Mouse (Mus musculus) hindbrain, postnatal 0 days (tissue): ENCODE results near the gene Hist1h2aa. TPM values are rescaled to one million over a fixed set of nuclear protein-coding genes. Genes with fewer than 3 reads are reported as not detected.

Experiments used
- ATAC-seq: fragments of 200-750 bp; cut with Nextera tagmentation; 2 replicates; pipeline ENCODE4 v1.8.0; 2017; ENCODE audit warnings: mild to moderate bottlenecking, moderate TSS enrichment, moderate library complexity
- DNase-seq: peaks from one replicate; pipeline ENCODE4 v3.0.0-alpha.2; 2015; ENCODE audit warnings: low spot score
- H3K27ac ChIP-seq: fragments of 300-500 bp; sonication (generic); 2 replicates; pipeline ENCODE4 v1.5.1; 2014; ENCODE audit warnings: mild to moderate bottlenecking
- H3K27me3 ChIP-seq: fragments of 300-500 bp; sonication (generic); 2 replicates; pipeline ENCODE4 v1.6.1; 2014; ENCODE audit warnings: low read length, mixed read lengths; ENCODE audit not compliant: insufficient read depth
- H3K36me3 ChIP-seq: fragments of 300-500 bp; sonication (generic); 2 replicates; pipeline ENCODE4 v1.6.1; 2014; ENCODE audit warnings: low read length, mixed read lengths; ENCODE audit not compliant: insufficient read depth
- H3K4me1 ChIP-seq: fragments of 300-500 bp; sonication (generic); 2 replicates; pipeline ENCODE4 v1.6.1; 2014; ENCODE audit warnings: antibody characterized with exemption, low read length, mixed read lengths; ENCODE audit not compliant: insufficient read depth
- H3K4me2 ChIP-seq: fragments of 300-500 bp; sonication (generic); 2 replicates; pipeline ENCODE4 v1.6.1; 2014; ENCODE audit warnings: low read depth, mild to moderate bottlenecking, low read length, moderate library complexity, mixed read lengths
- H3K4me3 ChIP-seq: fragments of 300-500 bp; sonication (generic); 2 replicates; pipeline ENCODE4 v1.5.1; 2014; ENCODE audit warnings: low read length
- H3K9ac ChIP-seq: fragments of 300-500 bp; sonication (generic); replicated peaks from 2 replicates; pipeline ENCODE4 v1.6.1; 2014; ENCODE audit warnings: mild to moderate bottlenecking, low read length, moderate library complexity, mixed read lengths
- H3K9me3 ChIP-seq: fragments of 300-500 bp; sonication (generic); 2 replicates; pipeline ENCODE4 v1.6.1; 2016; ENCODE audit warnings: low read length, mixed read lengths
- CTCF ChIP-seq: IDR thresholded peaks from 2 replicates; pipeline ENCODE4 v1.5.1; 2016; ENCODE audit warnings: antibody characterized with exemption, control low read depth, low read depth
- WGBS: fragments of 180-500 bp; shearing (Covaris S2); extraction: QIAGEN DNeasy Blood & Tissue Kit; methylation state at CpG from one replicate; pipeline ENCODE4 v1.1.7; 2014; 5-methylcytosine and 5-hydroxymethylcytosine counted together
- polyA plus RNA-seq: library from polyadenylated mRNA; unstranded; fragments of >200 nt; fragmentation: Nextera tagmentation; extraction: Ambion mirVana; gene quantifications from 2 replicates; pipeline ENCODE4 v1.2.1, GENCODE M21; 2015
- total RNA-seq: library from RNA; depleted of rRNA; stranded (reverse); fragments of >200 nt; gene quantifications from 2 replicates; pipeline ENCODE4 v1.2.3, GENCODE M21; 2014

Gene Hist1h2aa
- total and polyA plus RNA-seq, 2 experiments from 2014 or later: not detected

GRCm38 (mm10) chr13:23942861-23943260 lies 8.6 kb downstream of the Hist1h2aa start:
- Histone ChIP-seq H3K4me1 (no peaks in the 10 kb centered on the region), H3K9ac (no peak overlapping the region), H3K27me3 (no peaks in the 10 kb centered on the region), H3K27ac (no peak overlapping the region), H3K9me3 (no peaks in the 10 kb centered on the region), H3K4me2 (no peak overlapping the region), H3K36me3 (no peaks in the 10 kb centered on the region), H3K4me3 (no peak overlapping the region)
- DNase-seq (peak; percentile 44), ATAC-seq (no peak)
- peak; percentile 51 for TF ChIP-seq CTCF
- WGBS: 58% methylated on average over 2 of the region's 2 CpGs

- Histone ChIP-seq H3K4me1 (no peaks in the 10 kb centered on the region), H3K27ac (no peak overlapping the region), H3K36me3 (no peaks in the 10 kb centered on the region), H3K27me3 (no peaks in the 10 kb centered on the region), H3K9ac (no peak overlapping the region), H3K9me3 (no peaks in the 10 kb centered on the region), H3K4me3 (no peak overlapping the region), H3K4me2 (no peak overlapping the region)
- TF ChIP-seq CTCF: no peak
- 19% methylated on average over 2 of the region's 2 CpGs for WGBS
- peak; percentile 25 for DNase-seq
- ATAC-seq: no peak
Observed at GRCm38 (mm10) chr13:23946254-23946653, 12.0 kb downstream of the Hist1h2aa start.

- no peak overlapping the region for H3K4me2 ChIP-seq
Observed at GRCm38 (mm10) chr13:23949484-23950246, 15.4 kb downstream of the Hist1h2aa start.

GRCm38 (mm10) chr13:23950928-23951327 lies 16.7 kb downstream of the Hist1h2aa start:
- no peaks in the 10 kb centered on the region for H3K9me3 ChIP-seq
- H3K4me2 ChIP-seq: no peak overlapping the region
- H3K4me1 ChIP-seq: no peaks in the 10 kb centered on the region
- no peak for ATAC-seq
- no peaks in the 10 kb centered on the region for H3K27me3 ChIP-seq
- H3K27ac ChIP-seq: no peak overlapping the region
- peak; percentile 35; the same call in 1 of the 2 replicates for TF ChIP-seq CTCF
- H3K36me3 ChIP-seq: no peaks in the 10 kb centered on the region
- DNase-seq: no peak
- 84% methylated on average over 3 of the region's 3 CpGs for WGBS
- H3K9ac ChIP-seq: no peak overlapping the region
- H3K4me3 ChIP-seq: no peak overlapping the region

More at GRCm38 (mm10) chr13:23949484-23950246, 15.4 kb downstream of the Hist1h2aa start:
- Histone ChIP-seq H3K27ac (no peak overlapping the region), H3K9me3 (no peaks in the 10 kb centered on the region), H3K36me3 (no peaks in the 10 kb centered on the region), H3K4me1 (no peaks in the 10 kb centered on the region), H3K27me3 (no peaks in the 10 kb centered on the region), H3K4me3 (no peak overlapping the region), H3K9ac (no peak overlapping the region)
- ATAC-seq: peak; percentile 72
- 27% methylated on average over 14 of the region's 14 CpGs for WGBS
- DNase-seq: peak; percentile 66
- no peak for TF ChIP-seq CTCF

- Histone ChIP-seq H3K27ac (no peak overlapping the region), H3K9ac (no peak overlapping the region), H3K9me3 (no peaks in the 10 kb centered on the region), H3K4me1 (no peaks in the 10 kb centered on the region), H3K4me3 (no peak overlapping the region), H3K4me2 (no peak overlapping the region), H3K27me3 (no peaks in the 10 kb centered on the region), H3K36me3 (no peaks in the 10 kb centered on the region)
- ATAC-seq: no peak
- 35% methylated on average over 2 of the region's 2 CpGs for WGBS
- DNase-seq: no peak
- no peak for TF ChIP-seq CTCF
Observed at GRCm38 (mm10) chr13:23959776-23960175, 25.5 kb downstream of the Hist1h2aa start.

- Histone ChIP-seq H3K27ac (no peak overlapping the region), H3K9ac (no peak overlapping the region), H3K36me3 (no peaks in the 10 kb centered on the region), H3K4me2 (no peak overlapping the region), H3K27me3 (no peaks in the 10 kb centered on the region), H3K9me3 (no peaks in the 10 kb centered on the region), H3K4me3 (no peak overlapping the region), H3K4me1 (no peaks in the 10 kb centered on the region)
- no peak for TF ChIP-seq CTCF
- DNase-seq (no peak), ATAC-seq (no peak)
- 79% methylated on average over 2 of the region's 2 CpGs for WGBS
Observed at GRCm38 (mm10) chr13:23964909-23965308, 30.6 kb downstream of the Hist1h2aa start.

- no peak for ATAC-seq
- Histone ChIP-seq H3K27me3 (no peaks in the 10 kb centered on the region), H3K36me3 (no peaks in the 10 kb centered on the region), H3K9me3 (no peaks in the 10 kb centered on the region), H3K4me2 (no peak overlapping the region), H3K4me3 (no peak overlapping the region), H3K9ac (no peak overlapping the region), H3K27ac (no peak overlapping the region), H3K4me1 (no peaks in the 10 kb centered on the region)
- DNase-seq: no peak
- TF ChIP-seq CTCF: no peak
- WGBS: 59% methylated on average over 2 of the region's 2 CpGs
Observed at GRCm38 (mm10) chr13:23971870-23972269, 37.6 kb downstream of the Hist1h2aa start.
